Mouse (Mus musculus) E14TG2a.4 (cell line): ENCODE measurements around the gene Arhgap28.

ENCODE experiments used
- CTCF ChIP-seq: conservative IDR thresholded peaks from 2 replicates; pipeline ENCODE4 v1.5.1; 2014; ENCODE audit warnings: low read length
- NANOG ChIP-seq: IDR thresholded peaks from 2 replicates; pipeline ENCODE4 v1.6.1; 2014; ENCODE audit warnings: borderline replicate concordance, low read length, mixed read lengths
- POU5F1 ChIP-seq: IDR thresholded peaks from 2 replicates; pipeline ENCODE4 v1.6.1; 2014; ENCODE audit warnings: low read length, borderline replicate concordance

DNA sequence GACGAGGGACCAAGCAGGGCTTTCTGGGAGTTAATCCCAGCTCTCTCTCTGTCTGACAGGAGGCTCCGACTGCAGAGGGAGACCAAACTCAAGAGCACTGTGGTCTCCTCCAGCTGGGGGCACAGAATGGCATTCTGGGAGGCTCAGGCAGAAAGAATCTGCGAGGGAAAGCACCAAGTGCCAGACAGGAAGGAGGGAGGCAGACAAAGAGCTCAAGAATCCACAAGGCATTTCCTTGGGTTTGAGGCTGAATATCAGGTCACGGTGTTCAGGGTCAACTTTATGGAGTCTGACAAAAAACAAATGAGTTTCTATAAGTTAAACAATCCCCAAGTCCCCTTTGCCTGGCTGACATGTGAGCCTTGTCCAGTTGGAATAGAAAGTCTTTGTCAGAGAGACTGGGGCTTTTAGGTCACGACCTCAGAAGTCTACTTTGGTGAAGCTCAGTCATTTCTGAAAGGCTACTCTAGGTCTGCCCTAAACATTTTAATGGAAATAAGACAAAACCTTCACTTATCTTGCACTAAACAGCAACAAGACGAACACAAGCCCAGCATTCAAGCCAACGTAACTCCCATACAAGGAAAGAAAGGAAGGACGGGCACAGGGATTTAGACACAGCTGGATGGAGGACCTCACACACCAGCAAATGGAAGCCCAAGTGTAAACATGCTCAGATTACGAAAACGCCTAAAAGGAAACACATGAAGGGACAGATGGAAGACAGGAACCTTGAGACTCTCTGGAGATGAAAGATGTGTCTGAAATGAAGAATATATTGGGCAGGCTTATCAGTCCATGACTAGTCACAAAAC is 47.8 kb downstream of the Arhgap28 start:
- TF ChIP-seq CTCF, result no peak
- TF ChIP-seq POU5F1, result no peak
- TF ChIP-seq NANOG, result no peak
